Mouse (Mus musculus): ENCODE results near the gene Scn1b.

DNA sequence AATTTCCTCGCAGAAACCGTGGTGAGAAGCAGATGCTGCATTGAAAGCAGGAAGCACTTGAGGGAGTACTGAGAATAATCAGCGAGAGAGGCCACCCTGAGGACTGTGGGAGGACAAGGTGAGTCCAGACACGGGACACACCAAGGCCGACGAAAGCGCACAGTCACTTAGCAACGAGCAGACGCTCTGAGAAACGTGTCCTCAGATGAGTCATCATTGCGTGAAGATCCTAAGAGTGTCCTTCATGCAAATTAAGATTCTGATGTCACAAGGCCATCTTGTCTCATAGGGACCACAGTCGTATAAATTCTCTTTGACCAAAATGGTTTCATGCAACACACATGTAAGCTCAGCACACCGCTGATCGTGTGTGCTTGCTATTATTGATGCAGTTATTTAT, 26.0 kb downstream of the Scn1b start:
- TF ChIP-seq EP300 (IDR thresholded peaks at IDR 0.05; ENCODE audit: low read length) (peak; percentile 63; the same call in 1 of the 2 replicates), CTCF (conservative IDR thresholded peaks at IDR 0.05 in 1 of 2, IDR thresholded peaks at IDR 0.05 in 1 of 2; ENCODE audit: low read depth in 2 of 2, low read length in 2 of 2) (no peak), UBTF (IDR thresholded peaks at IDR 0.05; ENCODE audit: low read depth, low read length) (no peak), CHD2 (IDR thresholded peaks at IDR 0.05; ENCODE audit: low read length) (no peak), MAX (IDR thresholded peaks at IDR 0.05; ENCODE audit: low read length) (peak; percentile 76), ZC3H11A (IDR thresholded peaks at IDR 0.05; ENCODE audit: low read depth, low read length) (no peak)
